Mouse (Mus musculus) mesoderm, embryonic 11.5 days (tissue): ENCODE data around the gene Lamb3.

Experiments
- DNase-seq: peaks from one replicate; pipeline ENCODE4 v3.0.0-alpha.2; 2012; ENCODE audit warnings: low read depth, low spot score

Lamb3 gene

GRCm38 (mm10) chr1:193201383-193201778 is 6.1 kb upstream of the Lamb3 start, which contains the start of gene Traf3ip3:
TSS of gene Traf3ip3 (minus strand) at chr1:193201703.
- no peak for DNase-seq

- DNase-seq: no peak
These were observed 3.7 kb upstream of the Lamb3 start for GRCm38 (mm10) chr1:193203821-193204220.

DNA sequence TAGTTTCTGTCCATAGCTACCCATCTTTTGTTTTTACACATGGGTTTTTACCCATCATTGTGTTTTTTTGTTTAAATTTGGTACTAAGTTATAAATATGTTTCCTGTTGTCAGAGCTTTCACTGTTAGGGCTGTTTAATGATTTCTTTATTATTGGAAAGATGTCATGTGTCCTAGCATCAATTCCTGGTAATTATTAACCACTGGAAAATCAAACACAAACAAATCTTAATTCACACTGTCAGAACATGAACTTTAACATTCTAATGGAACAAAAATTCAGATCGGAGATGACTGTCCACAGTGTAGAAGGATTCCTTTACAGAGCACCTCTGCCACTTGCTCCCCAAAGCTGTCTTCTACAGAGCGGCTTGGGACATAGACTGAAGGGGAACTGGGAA is 2.1 kb upstream of the Lamb3 start:
- no peak for DNase-seq

DNA sequence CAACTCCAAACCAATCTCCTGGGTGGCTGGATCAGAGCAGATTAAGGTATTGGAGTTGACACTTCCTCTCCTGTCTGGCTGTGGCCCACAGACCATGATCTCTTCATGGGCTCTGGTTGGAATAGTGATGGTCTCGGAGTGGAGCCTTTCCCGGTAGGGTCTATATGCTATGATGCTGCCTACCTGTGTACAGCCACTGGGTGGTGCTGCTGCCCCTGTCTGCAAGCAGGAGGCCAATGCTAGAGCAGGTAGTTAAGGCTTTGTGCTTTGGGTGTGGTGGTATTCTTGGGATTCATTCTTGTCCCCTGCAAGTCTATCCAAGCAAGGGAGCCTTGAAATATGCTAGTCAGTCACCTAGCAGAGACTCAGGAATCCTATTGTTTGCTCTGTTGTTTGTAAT is 679 bp downstream of the Lamb3 start:
- peak; percentile 30 for DNase-seq

- no peak for DNase-seq
These were observed 3.9 kb downstream of the Lamb3 start for GRCm38 (mm10) chr1:193211371-193211770.

- DNase-seq: no peak
These were observed 6.6 kb downstream of the Lamb3 start for GRCm38 (mm10) chr1:193214053-193214452.

GRCm38 (mm10) chr1:193216000-193216399 is 8.5 kb downstream of the Lamb3 start:
- no peak for DNase-seq

DNA sequence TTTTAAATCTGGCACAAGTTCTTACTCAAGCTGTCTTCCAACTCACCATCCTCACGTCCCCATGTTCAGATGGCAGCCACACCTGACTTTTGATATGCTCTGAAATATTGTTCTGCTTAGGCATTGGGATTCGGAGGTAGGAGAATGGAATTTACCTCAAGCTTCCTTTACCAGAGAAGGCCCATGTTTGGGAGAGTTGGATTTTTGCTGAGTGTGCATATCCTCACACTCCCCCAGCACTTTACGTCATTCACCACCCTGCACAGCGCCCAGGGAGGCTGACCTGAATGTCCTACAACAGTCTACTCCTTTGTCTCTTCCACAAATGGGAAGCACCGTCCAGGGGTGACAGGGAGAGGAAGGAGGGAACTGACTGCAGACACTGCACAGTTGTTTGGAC is 12.9 kb downstream of the Lamb3 start:
- no peak for DNase-seq

- DNase-seq: peak; percentile 18
These were observed 18.0 kb downstream of the Lamb3 start for GRCm38 (mm10) chr1:193225531-193225930.

DNA sequence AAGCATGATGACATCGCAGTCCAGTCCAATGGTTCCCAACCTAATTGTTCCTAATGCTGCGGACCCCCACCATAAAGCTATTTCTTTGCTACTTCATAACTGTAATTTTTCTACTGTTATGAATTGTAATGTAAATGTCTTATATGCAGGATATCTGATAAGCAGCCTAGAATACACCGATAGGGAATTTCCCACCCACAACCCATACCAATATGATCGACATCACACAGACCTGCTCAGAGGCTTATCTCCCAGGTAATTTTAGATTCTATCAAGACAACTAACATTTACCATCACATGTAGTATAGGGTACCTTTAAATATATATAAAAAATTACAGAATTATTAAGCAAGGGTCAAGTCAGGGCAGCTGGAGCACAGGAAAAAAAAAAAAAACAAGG is 18.6 kb downstream of the Lamb3 start:
- no peak for DNase-seq

DNA sequence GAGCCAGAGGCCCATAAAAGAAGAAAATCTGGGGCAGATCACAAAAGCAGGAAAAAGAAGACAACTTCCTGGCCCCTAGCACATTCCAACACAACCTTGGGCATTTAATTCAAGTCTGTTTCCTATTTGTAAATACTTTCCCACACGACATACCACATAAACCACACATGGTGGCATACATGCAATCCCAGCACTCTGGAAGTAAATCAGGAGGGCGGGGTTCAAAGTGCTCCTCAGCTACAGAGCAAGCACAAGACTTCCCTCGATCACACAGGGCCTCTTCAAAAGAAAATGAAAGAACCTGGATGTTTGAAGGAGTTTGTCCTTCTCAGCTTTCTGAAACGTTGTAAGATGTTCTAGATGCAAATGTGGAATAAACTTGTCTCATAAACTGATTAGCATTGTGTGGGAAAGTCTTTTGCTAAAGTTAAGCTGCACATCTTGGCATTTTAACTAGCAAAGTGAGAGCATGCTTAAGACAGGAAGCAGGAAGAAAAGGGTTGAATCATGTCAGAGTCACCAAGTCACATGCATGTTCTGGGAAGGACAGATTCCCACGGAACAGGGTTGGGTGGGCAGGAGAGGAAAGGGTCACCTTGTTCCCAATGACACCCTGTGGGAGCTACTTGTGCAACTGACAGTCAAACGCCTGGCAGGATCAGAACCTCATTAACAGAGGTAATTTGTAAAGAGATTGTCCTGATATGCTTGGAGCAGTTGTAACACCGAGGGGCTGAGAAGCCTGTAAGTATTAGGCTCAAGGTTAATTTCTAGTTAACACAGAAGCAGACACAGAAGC is 19.4 kb downstream of the Lamb3 start:
- DNase-seq: no peak

DNA sequence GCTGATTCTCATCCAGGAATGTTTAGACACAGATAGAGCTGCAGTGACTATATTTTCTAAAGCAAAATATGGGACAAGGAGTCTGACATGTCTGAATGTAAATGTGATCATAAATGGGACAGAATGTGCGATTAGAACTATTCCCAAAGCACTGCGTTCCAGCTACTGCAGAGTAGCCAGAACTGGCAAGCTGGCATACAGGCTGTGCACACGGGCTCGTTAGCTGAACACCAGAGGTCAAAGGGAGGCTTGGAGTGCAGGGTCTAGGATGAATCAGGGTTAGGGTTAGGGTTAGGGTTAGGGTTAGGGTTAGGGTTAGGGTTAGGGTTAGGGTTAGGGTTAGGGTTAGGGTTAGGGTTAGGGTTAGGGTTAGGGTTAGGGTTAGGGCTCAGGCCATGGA is 20.0 kb downstream of the Lamb3 start:
- peak; percentile 36 for DNase-seq

- no peak for DNase-seq
These were observed 22.1 kb downstream of the Lamb3 start for GRCm38 (mm10) chr1:193229570-193229969.

DNA sequence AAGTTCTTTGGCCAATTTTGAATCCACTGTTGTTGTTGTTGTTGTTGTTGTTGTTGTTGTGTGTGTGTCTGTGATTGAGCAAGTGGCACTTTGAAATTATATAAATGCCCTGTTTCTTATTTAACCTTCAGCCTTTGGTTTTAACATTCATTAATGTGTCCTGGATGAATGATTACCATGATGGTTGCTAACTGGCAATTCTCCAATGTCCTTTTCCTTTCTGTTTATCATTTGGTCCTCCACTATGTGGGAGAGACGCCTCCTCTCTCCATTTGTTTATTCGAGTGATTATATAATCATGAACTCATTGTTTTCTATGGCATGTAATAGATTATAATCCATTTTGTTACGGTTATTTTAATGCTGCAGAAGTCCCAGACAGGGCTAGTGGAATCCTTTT is 23.0 kb downstream of the Lamb3 start:
- no peak for DNase-seq

DNA sequence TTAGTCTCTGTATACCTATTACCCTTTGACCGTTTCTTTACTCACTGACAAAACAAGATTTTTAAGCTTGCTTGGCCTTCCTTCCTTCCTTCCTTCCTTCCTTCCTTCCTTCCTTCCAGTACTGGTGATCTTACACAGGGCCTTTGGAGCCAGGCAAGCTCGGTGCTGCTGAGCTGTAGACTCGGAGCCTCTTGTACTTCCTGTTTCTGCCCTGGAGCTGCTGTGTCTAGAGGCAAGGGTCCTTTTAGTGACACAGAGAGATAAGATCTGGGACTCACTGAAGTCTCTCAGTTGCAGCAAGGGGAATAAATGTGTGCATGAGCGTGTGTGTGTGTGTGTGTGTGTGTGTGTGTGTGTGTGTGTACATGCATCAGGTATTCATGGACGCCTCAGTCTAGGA is 23.4 kb downstream of the Lamb3 start:
- DNase-seq: no peak

DNA sequence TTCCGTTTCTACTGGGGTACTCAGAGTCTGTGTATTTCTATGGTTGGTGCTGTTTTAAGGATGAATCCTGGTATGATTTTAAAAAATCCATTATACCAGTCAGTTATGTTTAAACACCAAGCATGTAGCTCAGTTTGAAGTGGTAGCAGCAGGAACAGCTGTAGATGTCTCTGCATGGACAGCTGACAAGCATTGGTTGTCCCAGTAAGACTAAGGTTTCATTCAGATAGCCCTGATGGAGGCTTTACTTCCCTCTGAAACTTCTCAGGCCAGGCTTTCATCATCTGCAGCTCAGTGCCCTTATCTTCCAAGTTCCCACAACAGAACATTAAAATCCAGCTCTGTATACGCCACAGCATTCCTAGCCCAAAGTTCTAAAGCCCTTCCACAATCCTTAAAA is 25.2 kb downstream of the Lamb3 start:
- no peak for DNase-seq

GRCm38 (mm10) chr1:193234130-193234645 is 26.7 kb downstream of the Lamb3 start:
- no peak for DNase-seq

- no peak for DNase-seq
These were observed 27.4 kb downstream of the Lamb3 start for GRCm38 (mm10) chr1:193234930-193235329.

DNA sequence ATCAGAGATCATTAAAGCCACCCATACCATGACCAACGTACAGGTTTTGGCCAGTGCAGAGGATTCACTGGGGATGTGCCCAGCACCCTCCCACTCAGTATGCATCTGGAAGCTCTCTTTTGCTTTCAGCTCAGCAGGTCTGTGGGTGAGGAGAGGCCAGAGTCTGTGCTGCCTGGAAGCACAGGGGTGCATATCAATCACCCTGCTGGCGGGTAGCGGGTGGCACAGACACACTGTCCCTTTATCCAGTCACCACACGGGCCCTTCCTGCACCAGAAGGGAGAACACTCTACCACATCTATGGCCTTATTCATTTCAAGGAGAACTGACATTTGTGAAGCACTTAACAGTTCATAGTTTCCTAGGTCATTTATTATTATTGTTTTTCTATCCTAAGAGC is 30.9 kb downstream of the Lamb3 start:
- DNase-seq: no peak

DNA sequence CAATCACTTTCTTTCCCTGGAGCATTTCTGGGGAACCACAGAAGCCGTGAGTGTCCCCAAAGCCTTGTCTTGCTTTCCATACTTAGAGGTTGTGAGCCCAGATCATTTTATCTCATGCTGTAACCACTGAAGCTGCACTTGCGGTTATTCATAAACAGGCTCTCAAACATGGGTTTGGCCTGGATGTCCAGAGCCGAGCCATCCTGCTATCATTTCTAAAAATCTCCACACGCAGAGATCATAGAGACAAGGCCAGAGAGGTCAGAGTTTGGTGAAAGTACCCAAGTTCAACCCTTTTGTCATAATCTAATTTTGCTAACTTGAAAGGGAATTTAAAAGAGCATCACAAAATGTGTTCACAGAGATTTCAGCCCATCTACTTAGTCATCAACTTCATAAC is 33.9 kb downstream of the Lamb3 start:
- DNase-seq: no peak

GRCm38 (mm10) chr1:193242238-193242637 is 34.7 kb downstream of the Lamb3 start:
- DNase-seq: no peak

- DNase-seq: no peak
These were observed 35.4 kb downstream of the Lamb3 start for GRCm38 (mm10) chr1:193242863-193243262.

DNA sequence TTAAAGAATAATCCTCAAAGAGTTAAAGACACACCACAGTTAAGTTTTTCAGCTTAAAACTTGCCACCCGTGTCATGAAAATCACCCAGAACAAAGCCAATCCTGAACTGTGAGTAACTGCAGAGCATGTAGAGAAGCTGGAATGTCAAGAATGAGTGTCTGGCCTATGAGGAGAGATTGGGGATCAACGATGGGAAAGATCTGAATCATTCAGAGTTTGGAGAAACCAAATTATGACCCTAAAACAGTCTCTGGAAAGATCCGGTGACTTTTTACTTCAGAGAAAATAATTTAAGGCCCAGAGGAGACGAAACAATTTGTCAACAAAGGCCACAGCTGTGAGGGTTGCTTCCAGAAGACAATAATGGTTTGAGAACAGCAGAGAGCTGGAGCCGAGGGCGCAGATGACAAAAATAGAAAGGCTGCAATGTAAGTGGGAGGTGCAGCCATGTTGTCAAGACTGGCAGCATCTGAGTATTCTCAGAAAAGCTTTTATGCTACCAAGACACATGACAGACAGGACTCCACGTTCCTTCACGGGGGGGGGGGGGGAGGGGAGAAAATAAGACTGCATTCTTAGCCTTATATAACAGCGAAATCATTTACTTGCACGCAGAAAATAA is 36.2 kb downstream of the Lamb3 start:
- DNase-seq: no peak
